Mouse (Mus musculus): Measurements from ENCODE around the gene Dck. TPM values are rescaled to one million over a fixed set of nuclear protein-coding genes. Genes with fewer than 3 reads are reported as not detected.
A peak's percentile ranks its signal among the peaks of the same experiment; 100 is the strongest.
"Not testable (repeated sequence)": the region's sequence is repeated elsewhere in the genome, so short reads cannot be mapped to it uniquely, and the experiment has no call there.

Gene Dck
- total RNA-seq (2021): 10 to 100 TPM; 15.0 to 16.0 TPM

- DNase-seq (ENCODE audit: low spot score in 2 of 2): peak; percentile 96
- intact Hi-C loops (cut with DNase I): loop anchor here (2.0 to 5.0 kb wide), 2 partner anchors 44 to 88 kb away; partner anchors contain the start of genes Grsf1 and Mob1b
These were observed at the start of gene Dck for GRCm38 (mm10) chr5:88764987-88765481. Gene Dck, plus strand, starts transcription at chr5:88764996.

- intact Hi-C loops (cut with DNase I): no loop called here
- DNase-seq (ENCODE audit: low spot score in 2 of 2): no peak
These were observed 47.8 kb upstream of the Dck start for GRCm38 (mm10) chr5:88716983-88717382.

GRCm38 (mm10) chr5:88720116-88721002 lies 44.4 kb upstream of the Dck start, which contains the start of gene Mob1b:
Gene Mob1b, plus strand, starts transcription at chr5:88720855.
- peak; percentile 96 for DNase-seq (ENCODE audit: low spot score in 2 of 2)
- intact Hi-C loops (cut with DNase I): loop anchor here (2.0 to 5.0 kb wide), 2 partner anchors 43 to 44 kb away; partner anchors contain the start of genes Dck and Grsf1

GRCm38 (mm10) chr5:88721003-88721475 lies 43.8 kb upstream of the Dck start:
- intact Hi-C loops (cut with DNase I): loop anchor here (2.0 to 5.0 kb wide), 2 partner anchors 44 kb away; partner anchors contain the start of genes Dck and Grsf1
- no peak for DNase-seq (ENCODE audit: low spot score in 2 of 2)

GRCm38 (mm10) chr5:88721565-88722212 lies 43.1 kb upstream of the Dck start:
- intact Hi-C loops (cut with DNase I): loop anchor here (2.0 to 5.0 kb wide), 2 partner anchors 43 to 44 kb away; partner anchors contain the start of genes Dck and Grsf1
- DNase-seq (ENCODE audit: low spot score in 2 of 2): peak; percentile 33 to 36

GRCm38 (mm10) chr5:88722213-88722600 lies 42.6 kb upstream of the Dck start:
- intact Hi-C loops (cut with DNase I): loop anchor here (5.0 kb wide), 1 partner anchor 45 kb away; the partner anchor contains the start of gene Grsf1
- no peak for DNase-seq (ENCODE audit: low spot score in 2 of 2)

- DNase-seq (ENCODE audit: low spot score in 2 of 2): no peak
- intact Hi-C loops (cut with DNase I): loop anchor here (5.0 kb wide), 1 partner anchor 47 kb away; the partner anchor contains the start of gene Grsf1
These were observed 40.8 kb upstream of the Dck start for GRCm38 (mm10) chr5:88724030-88724429.

GRCm38 (mm10) chr5:88727593-88728144 lies 37.1 kb upstream of the Dck start:
- intact Hi-C loops (cut with DNase I): no loop called here
- no peak for DNase-seq (ENCODE audit: low spot score in 2 of 2)

- DNase-seq (ENCODE audit: low spot score in 2 of 2): no peak
- intact Hi-C loops (cut with DNase I): loop anchor here (1.0 kb wide), 1 partner anchor 11 kb away; no protein-coding TSS in a partner anchor
These were observed 30.0 kb upstream of the Dck start for GRCm38 (mm10) chr5:88734786-88735185.

- intact Hi-C loops (cut with DNase I); DNase-seq (ENCODE audit: low spot score in 2 of 2): not testable (repeated sequence)
These were observed 23.7 kb upstream of the Dck start for GRCm38 (mm10) chr5:88741065-88741464.

GRCm38 (mm10) chr5:88747774-88748173 lies 17.0 kb upstream of the Dck start:
- no peak for DNase-seq (ENCODE audit: low spot score in 2 of 2)
- intact Hi-C loops (cut with DNase I): no loop called here

- intact Hi-C loops (cut with DNase I): no loop called here
- no peak for DNase-seq (ENCODE audit: low spot score in 2 of 2)
These were observed 11.6 kb upstream of the Dck start for GRCm38 (mm10) chr5:88753199-88753598.

- intact Hi-C loops (cut with DNase I): no loop called here
- DNase-seq (ENCODE audit: low spot score in 2 of 2): no peak
These were observed 2.2 kb upstream of the Dck start for GRCm38 (mm10) chr5:88762611-88763010.

- DNase-seq (ENCODE audit: low spot score in 2 of 2): no peak
- intact Hi-C loops (cut with DNase I): loop anchor here (2.0 kb wide), 1 partner anchor 44 kb away; the partner anchor contains the start of gene Mob1b
These were observed 288 bp upstream of the Dck start for GRCm38 (mm10) chr5:88764430-88764986.

GRCm38 (mm10) chr5:88765587-88765986 lies 791 bp downstream of the Dck start:
- DNase-seq (ENCODE audit: low spot score in 2 of 2): no peak
- intact Hi-C loops (cut with DNase I): loop anchor here (2.0 to 5.0 kb wide), 2 partner anchors 45 to 88 kb away; partner anchors contain the start of genes Grsf1 and Mob1b

GRCm38 (mm10) chr5:88766121-88766520 lies 1.3 kb downstream of the Dck start:
- intact Hi-C loops (cut with DNase I): loop anchor here (5.0 kb wide), 1 partner anchor 89 kb away; the partner anchor contains the start of gene Grsf1
- no peak for DNase-seq (ENCODE audit: low spot score in 2 of 2)

GRCm38 (mm10) chr5:88766863-88767262 lies 2.1 kb downstream of the Dck start:
- intact Hi-C loops (cut with DNase I): loop anchor here (5.0 kb wide), 1 partner anchor 90 kb away; the partner anchor contains the start of gene Grsf1
- DNase-seq (ENCODE audit: low spot score in 2 of 2): no peak

- intact Hi-C loops (cut with DNase I): loop anchor here (5.0 kb wide), 1 partner anchor 91 kb away; the partner anchor contains the start of gene Grsf1
- DNase-seq (ENCODE audit: low spot score in 2 of 2): no peak
These were observed 3.4 kb downstream of the Dck start for GRCm38 (mm10) chr5:88768201-88768600.
